Mouse (Mus musculus) myocyte (in vitro differentiated cells): ENCODE data around the gene Hlcs.

Source experiments
- CEBPB ChIP-seq: IDR thresholded peaks from 2 replicates; pipeline ENCODE4 v1.6.1; 2011; ENCODE audit warnings: mild to moderate bottlenecking, moderate library complexity; ENCODE audit not compliant: poor library complexity, insufficient read depth, severe bottlenecking
- E2F4 ChIP-seq: IDR thresholded peaks from one replicate; pipeline ENCODE4 v1.6.1; 2011; ENCODE audit warnings: mild to moderate bottlenecking, control low read depth, moderate library complexity; ENCODE audit not compliant: insufficient read depth
- MAX ChIP-seq: IDR thresholded peaks from one replicate; pipeline ENCODE4 v1.6.1; 2011; ENCODE audit warnings: low read depth, mild to moderate bottlenecking, control low read depth
- MYOG ChIP-seq, 3 experiments: IDR thresholded peaks; one replicate each; pipeline ENCODE4 v1.6.1; 2011; ENCODE audit warnings: control low read depth in 2 of 3, low read depth in 2 of 3, mild to moderate bottlenecking in 2 of 3; ENCODE audit not compliant: insufficient read length in 2 of 3, control insufficient read depth in 1 of 3, insufficient read depth in 1 of 3
- POLR2A ChIP-seq: IDR thresholded peaks from one replicate; pipeline ENCODE4 v1.6.1; 2011; ENCODE audit warnings: low read depth, mild to moderate bottlenecking, control low read depth, moderate library complexity; ENCODE audit not compliant: insufficient read length
- POLR2AphosphoS2 ChIP-seq: IDR thresholded peaks from one replicate; pipeline ENCODE4 v1.6.1; 2011; ENCODE audit warnings: low read depth, control low read depth; ENCODE audit not compliant: insufficient read length
- REST ChIP-seq: IDR thresholded peaks from one replicate; pipeline ENCODE4 v1.6.1; 2011; ENCODE audit warnings: mild to moderate bottlenecking, control low read depth, moderate library complexity; ENCODE audit not compliant: insufficient read depth, insufficient read length
- SRF ChIP-seq: IDR thresholded peaks from one replicate; pipeline ENCODE4 v1.6.1; 2011; ENCODE audit warnings: low read depth; ENCODE audit not compliant: control insufficient read depth, insufficient read length
- TCF12 ChIP-seq: IDR thresholded peaks from one replicate; pipeline ENCODE4 v1.6.1; 2011; ENCODE audit warnings: mild to moderate bottlenecking, control low read depth; ENCODE audit not compliant: poor library complexity, insufficient read depth, severe bottlenecking
- TCF3 ChIP-seq: IDR thresholded peaks from one replicate; pipeline ENCODE4 v1.6.1; 2011; ENCODE audit warnings: low read depth, control low read depth; ENCODE audit not compliant: insufficient read length
- USF1 ChIP-seq: IDR thresholded peaks from one replicate; pipeline ENCODE4 v1.6.1; 2011; ENCODE audit warnings: low read depth, mild to moderate bottlenecking, control low read depth, moderate library complexity

GRCm38 (mm10) chr16:94250136-94250535 is 63.2 kb downstream of the Hlcs start:
- TF ChIP-seq MAX (no peak), USF1 (no peak), POLR2A (no peak), MYOG (IDR thresholded peaks at IDR 0.05; ENCODE audit: control insufficient read depth in 1 of 3, insufficient read depth in 1 of 3, insufficient read length in 2 of 3, low read depth in 2 of 3) (no peak), CEBPB (no peak), E2F4 (no peak), POLR2AphosphoS2 (no peak), TCF3 (no peak), TCF12 (no peak), SRF (no peak), REST (no peak)
